Mouse (Mus musculus) gastrocnemius, postnatal 4 days (tissue): ENCODE measurements around the gene Chmp2b. TPM values are rescaled to one million over a fixed set of nuclear protein-coding genes. Genes with fewer than 3 reads are reported as not detected.

ENCODE experiments used
- DNase-seq, 2 experiments: peaks; one replicate each; pipeline ENCODE4 v3.0.0; 2021 to 2022; ENCODE audit warnings: low spot score in 2 of 2, mixed read lengths in 2 of 2
- long read RNA-seq, 2 experiments: library from polyadenylated mRNA; stranded (forward); transcript quantifications; one replicate each; pipeline ENCODE4 v2.0.0; 2021
- total RNA-seq, 2 experiments: library from RNA; stranded (reverse); gene quantifications; 2 replicates each; pipeline ENCODE4 v1.2.3; 2021

Gene Chmp2b
- total RNA-seq: 10 to 100 TPM; 42.5 to 44.0 TPM
- long read RNA-seq, experiment 1, transcript Chmp2b-201 (6 exons, 1,872 nt): major isoform, 54 of 55 reads
- long read RNA-seq, experiment 1, partial matches to known transcripts: 1 of 55 reads
- long read RNA-seq, experiment 1, other reads (novel, unspliced or antisense): 0 of 55 reads
- long read RNA-seq, experiment 2, transcript Chmp2b-201 (6 exons, 1,872 nt): major isoform, 61 of 64 reads
- long read RNA-seq, experiment 2, partial matches to known transcripts: 3 of 64 reads
- long read RNA-seq, experiment 2, other reads (novel, unspliced or antisense): 0 of 64 reads

DNA sequence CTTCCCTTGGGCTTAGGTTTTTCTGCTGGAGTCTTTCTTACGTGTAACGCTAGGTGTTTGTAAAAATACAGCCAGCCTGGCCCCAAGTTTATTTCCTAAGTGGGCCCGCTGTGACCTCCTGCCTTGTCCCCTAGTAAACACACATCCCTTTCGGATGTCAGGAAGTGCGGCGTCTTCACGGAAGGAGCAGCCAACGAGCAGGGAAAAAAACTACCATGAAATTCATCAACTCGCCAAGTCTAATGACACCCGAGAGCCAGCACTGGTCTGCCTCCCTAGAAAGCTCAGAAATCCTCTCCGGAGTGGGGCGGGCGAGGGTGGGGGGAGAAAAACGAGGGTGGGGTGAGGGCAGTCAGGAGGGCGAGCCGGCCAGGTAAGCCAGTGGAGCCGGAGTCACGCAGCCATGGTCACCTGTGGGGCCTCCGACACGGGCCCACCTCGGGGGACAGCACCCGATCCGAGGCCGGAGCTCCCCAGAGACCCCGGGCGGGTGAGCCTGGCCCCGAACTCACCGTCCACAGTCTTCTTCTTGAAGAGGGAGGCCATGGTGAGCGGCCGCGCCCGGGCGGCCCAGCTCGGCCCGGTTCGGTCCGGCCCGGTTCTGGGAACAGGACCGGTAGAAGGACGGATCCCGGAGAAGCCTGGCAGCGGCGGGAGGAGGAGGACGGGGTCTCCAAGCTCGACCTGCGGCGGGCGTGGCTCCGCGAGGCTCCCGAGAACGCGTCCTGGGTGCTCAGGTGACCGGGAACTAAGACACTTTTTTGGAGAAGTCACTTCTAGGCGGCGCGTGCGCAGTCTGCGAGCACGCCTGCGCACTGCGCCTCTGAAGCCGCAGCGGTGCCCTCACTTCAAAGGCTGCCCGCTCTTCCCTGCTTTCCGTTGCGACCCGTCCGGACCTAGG is at the start of gene Chmp2b:
Gene Chmp2b, minus strand, starts transcription at position 764 of the 901 bp plus-strand sequence.
- peak; percentile 52 to 80 for DNase-seq

DNA sequence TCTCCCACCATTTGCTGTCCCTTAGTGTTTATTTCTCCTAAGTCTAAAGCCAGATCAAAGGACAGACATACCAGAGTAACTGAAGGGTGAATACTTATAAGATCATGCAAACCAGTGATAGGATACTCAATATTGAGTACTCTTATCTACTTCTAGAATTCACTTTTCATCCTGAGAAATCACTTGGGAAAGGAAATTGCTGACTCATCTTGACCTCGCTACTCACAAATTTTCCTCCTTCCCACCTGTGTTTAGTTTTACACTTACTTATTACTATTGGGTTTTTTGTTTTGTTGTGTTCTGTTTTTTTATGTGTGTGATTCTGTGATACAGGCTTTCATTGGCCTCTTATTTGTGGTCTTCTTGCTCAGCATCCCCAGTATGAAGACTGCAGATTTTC is 49.2 kb upstream of the Chmp2b start:
- DNase-seq: no peak

DNA sequence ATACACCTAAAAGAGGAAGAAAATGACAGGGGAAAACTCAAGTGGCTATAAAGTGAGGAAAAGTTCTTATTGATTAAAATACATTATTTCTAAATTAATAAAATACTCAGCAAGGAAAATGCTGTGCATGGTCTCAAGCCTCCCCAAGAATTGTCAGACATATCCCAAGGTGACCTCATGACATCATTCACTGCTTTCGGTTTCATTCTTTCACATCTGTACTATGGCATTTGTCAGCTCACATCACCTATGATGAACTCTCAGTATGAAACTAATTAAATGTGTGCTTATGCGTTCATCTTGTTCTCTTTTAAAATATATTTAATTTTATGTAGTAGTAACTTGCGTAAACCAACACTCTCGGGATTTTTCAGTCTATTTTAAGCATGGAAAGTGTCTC is 38.3 kb upstream of the Chmp2b start:
- DNase-seq: no peak

DNA sequence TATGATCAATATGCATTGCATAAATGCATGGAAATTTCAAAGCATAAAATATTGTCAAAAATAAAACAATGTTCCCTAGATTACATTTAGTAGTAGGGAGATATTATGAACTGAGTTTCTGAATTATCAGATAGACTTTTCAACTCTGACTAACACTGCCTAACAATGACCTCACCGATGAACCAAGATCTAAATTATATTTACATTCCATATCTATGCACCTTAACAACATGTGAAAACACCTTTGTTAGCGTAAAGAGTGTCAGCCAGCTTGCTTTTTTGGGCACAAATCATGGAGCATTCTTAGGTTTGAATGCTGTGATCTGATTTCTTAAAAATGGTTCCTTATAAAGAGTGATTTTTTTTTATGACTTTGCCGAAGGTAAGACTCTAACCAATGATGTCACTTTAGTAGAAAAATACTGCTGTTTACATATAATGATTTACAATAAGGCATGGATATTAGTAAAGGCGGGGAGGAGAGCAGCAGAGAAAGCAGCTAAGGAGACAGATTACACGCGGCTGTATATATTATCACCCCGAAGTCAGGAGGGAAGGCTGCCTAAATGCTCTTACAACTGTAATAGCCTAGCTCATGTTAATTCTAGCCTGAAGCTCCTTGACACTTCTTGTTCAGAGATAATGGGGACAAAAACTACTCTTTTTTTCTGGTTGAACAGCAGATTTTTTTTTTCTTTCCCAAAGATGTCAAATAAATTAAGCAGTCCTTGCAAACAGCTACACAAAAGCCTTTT is 23.8 kb upstream of the Chmp2b start:
- no peak for DNase-seq

DNA sequence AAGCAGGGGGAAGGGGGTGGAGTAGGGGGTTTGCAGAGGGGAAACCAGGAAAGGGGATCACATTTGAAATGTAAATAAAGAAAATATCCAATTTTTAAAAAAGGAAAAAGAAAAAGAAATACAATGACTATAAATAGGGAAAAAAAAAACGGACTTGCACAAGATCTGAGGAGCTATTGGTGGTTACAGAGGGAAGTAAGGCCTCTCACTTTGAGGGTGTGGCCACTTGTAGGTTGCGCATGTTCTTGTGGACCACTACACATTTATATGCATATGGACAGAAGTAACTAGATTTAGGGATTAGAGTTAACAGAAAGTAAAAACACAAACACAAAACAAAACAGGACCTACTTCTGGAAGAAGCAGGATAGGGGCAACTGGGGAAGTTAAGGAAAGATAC is 23.2 kb upstream of the Chmp2b start:
- DNase-seq: no peak

DNA sequence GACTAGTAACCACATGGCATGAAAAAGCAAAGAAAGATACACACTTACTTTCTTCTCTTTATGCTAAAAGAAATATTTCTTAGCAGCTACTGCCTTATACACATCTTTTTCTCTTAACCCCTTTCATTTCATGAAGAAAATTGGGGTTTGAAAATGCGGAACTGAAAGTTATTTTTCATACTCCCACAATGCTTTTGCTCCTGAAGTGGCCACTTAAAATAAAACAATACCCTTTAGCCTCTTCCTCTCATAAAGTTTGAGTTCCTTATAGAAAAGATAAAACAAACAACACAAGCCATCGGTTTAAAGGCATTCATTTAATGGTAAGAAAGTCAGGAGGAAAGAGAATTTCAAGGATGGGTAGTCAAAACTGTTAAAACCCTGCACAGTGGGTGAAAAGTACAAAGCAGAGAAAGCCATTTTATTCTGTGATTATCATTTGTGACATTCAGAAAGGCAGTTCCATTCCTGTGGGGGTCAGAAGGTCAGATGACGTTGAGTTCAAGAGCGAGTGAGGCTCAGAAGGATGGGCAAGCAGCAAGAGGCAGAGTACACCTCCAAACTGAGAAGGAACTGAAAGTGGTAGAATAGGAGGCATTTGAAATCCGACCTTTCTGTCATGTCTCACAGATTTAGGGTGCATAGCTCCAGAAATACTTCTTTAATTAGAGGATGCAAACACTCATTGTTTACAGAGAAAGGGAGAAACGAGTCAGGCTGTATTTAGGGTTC is 14.9 kb upstream of the Chmp2b start:
- no peak for DNase-seq

DNA sequence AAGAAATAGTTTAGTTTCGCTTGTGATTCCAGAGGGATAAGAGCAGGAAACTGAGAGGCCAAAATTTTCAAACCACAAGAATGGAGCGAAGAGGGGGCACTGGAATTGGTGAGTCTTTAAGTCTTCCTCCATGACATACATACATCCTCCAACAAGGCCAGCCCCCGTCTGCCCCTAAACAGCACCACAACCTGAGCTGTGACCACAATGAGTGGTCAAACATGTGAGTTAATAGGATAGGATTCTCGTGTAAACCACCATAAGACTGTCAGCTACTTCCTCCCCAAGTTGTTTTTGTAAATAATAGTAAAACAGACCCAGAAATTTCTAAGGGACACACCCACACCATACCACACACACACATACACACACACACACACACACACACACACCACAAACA is 6.3 kb upstream of the Chmp2b start:
- no peak for DNase-seq

DNA sequence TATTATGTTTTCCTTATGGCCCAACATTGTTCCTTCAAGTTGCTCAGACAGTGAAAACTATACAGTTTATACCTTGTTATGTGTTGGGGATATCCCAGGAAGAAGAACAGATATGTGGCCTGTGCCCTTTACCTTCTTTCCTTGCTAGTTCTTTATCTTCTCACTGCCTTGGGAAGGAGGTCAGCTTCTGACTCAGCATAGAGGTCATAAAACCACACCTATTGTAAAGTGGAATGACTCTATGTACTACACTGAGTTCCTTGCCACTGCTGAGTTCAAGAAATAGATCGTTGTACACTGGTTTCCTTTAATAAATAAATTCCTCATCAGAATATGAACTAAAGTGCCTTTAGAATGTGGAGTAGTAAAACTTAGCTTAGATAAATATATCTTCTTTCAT is 2.4 kb upstream of the Chmp2b start:
- no peak for DNase-seq

DNA sequence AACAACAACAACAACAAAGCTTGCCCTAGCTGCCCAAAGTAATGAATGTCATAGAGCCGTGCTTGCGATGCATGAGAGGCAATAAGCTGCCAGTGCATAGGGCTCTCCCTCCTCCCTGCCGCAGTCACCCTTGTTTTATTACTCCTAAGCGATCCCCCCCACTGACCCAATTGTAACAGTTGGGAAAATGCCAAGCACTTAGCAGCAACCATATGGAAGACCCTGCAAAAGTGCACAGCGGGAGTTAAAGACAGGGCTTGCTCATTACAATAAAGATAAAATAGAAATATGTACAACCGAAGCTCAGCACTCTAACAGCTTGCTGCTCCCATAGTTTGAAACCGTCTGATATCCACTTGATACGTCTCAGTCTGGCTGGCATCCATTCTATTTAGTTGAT is 1.8 kb upstream of the Chmp2b start:
- no peak for DNase-seq

DNA sequence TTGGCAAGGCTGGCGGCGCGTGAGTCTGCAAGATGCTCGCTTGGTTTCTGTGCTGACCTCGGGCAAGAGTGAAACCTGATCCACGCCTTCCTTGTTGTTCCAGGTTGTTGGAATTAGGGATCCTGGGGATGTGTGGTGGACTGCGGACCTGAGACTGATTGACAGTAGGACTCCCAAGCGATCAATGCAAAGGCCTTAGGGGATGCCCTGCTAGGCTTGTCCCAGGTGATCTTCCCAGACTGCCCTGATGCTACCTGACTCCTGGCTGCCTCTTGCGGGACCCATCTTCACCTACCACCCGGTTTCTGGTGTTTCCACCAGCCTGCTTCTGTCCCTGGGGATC is 309 bp upstream of the Chmp2b start:
- no peak for DNase-seq

DNA sequence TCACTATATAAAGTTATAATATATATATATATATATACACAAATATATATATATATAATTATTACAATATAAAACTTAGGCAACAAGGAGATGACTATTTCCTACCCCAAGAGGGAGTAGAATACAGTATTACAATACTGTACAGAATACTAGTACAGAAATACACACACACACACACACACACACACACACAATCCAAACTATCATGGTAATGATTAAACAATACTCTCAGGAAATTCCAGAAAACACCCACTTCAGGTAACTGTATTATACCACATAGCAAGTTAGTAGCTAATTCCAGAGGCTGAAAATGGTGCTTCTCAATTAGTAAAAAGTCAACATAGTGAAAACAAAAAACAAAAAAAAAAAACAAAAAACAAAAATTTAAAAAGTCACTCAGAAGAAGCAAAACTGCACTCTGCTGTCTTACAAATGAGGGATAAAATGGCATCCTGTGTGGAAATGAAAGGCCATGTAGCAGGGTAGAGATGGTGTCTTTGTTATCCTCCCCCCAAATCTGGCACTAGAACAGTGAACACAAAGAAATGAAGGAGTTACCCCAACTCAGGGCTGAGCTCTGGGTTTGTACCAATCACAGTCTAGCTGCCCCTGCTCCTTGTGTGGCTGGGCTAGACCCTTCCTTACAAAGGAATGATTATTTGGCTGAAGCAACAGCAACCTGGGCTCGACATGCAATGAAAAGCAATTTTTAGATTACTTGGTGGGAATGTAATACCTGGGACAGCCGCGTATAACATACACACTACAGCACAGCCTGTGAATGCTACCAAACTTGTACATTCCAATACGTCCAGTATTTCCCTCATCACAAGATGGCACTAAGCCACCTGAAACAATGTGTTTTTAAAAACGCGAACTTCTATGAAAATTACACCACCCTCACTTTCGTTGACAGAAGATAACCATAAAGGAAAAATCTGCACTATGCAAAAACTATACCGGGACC is 1.2 kb downstream of the Chmp2b start:
- DNase-seq: no peak

DNA sequence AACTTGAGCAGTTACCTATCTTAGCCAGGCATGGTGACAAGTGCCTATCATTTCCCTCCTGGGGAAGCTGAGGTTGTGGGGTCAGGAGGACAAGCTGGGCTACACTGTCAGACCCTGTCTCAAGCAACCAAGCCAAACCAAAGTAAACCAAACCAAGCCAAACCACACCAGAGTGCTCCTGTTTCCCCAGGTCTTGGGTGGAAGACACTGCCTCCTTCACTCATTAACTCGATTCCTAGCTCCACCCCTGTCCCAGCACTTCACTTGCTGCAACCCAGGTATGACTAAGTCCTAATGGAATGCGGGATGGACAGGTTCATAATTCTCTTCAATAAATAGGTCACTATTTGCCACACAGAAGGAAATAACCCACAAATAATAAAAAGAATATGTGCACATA is 2.9 kb downstream of the Chmp2b start:
- DNase-seq: no peak

DNA sequence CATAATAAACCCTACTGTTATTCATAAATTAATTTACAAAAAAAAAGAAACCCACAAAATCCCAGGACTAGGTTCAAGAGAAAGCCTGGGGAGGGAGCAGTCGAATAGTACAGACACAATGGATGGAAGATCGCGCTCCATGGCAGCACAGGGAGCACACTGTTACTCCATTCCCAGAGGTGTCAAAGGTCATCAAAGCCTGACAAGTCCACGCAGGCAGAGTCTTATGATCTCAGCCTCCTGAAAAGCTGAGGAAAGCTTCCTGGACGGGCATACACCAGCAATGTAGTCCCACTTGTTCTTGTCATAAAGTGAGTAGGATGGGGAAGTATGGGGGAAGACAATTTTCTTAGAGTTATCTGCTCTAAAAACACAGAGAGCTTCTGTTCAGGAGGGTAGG is 5.2 kb downstream of the Chmp2b start:
- no peak for DNase-seq

DNA sequence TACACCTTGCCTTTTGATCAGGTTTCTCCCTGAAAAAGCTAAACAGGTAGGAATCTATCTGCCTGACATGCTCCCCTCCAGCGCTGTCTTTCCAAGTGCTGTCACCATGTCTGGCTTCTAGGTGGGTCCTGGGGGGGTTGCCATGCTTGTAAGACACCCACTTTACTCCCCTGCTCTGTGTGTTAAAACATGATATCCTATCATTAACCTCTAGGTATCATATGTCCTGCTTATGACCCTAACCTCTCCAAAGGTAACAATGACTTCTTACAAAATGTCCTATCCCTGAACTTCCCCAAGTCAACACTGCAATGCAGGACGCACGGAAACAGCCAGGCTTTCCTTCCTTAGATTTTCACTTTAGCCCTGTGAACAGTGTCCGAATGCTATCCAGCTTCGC is 8.3 kb downstream of the Chmp2b start:
- no peak for DNase-seq

DNA sequence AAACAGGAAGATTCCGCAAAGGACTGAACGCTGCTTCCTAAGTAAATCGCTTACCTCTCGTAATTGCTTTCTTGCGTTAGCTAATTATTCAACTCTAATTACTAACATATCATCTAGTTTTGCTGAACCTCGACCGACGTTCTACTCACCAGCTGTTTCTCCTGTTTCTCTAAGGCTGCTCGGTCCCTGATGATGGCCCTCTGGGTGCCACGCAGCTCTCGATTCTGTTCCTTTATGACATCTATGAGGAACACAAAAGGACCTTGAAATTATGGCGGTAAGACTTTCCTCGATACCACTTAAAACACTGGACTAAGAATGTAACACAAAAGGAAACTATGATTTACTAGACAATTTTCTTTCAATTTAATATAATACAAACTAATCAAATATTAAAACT is 11.7 kb downstream of the Chmp2b start:
- no peak for DNase-seq

DNA sequence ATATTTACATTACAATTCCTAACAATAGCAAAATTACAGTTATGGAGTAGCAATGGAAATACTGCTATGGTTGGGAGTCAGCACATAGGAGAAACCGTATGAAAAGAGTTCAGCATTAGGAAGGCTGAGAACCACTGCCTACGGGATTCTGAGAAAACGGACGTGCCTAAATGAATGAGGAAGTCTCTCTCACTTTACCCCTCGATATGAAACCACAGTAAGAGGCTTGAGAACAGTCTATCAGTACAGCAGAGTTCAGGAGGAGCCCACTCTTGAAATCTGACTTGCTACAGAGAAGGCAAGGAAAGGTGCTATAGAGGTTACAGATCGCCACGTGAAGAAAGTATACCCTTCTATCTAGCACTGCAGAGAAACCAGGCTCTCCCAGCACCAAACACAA is 13.6 kb downstream of the Chmp2b start:
- no peak for DNase-seq

DNA sequence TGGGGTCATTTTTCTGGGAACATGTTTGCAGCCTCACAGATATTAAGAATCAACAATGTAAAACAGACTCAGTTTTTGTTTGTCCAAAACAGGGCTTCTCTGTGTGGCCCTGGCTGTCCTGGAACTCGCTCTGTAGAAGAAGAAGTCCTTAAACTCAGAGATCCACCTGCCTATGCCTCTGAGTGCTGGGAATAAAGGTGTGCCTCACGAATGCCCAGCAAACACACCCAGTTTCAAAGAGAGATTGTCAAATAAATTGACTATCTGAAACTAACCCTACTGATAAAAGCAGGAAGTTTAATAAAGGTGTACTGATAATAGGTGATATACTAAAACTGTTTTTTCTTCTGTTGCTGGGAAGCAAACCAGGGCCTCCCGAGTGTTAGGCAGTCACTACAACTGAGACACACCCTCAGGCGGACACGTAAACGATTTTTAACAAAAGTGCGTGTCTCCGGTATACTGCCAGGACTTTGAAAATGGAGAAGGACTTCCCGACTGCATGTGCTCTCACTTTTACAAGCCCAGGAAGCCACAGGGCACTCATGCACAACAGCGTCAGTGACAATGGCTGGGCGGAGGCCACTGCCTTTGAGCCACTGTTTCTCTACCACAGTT is 18.7 kb downstream of the Chmp2b start:
- no peak for DNase-seq

DNA sequence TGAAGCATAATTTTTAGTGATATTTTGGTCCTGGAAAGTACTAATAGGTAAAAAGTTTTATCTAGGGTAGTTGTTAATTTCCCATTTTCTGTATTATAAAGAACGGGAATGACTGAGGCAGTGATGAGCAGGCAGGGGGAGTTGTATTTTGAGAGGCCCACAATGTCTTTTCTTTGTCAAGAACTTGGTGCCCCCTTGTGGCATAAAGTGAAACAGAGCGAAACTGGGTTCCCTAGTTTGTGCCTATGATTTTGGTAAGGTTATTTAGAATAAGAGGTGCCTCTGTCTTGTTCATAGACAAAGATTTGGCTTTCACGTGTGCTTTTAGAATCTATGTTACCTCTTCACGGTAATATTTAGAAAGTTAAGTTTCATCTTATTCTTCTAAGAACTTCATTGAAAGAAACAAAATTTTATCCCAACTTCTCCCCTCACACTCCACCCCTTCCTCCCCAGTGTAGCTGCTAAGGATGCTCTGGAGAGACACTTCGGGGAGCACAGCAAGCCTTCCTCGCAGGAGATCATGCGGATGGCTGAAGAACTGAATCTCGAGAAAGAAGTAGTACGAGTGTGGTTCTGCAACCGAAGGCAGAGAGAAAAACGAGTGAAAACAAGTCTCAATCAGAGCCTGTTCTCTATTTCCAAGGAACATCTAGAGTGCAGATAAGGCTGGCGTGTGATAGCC is 29.1 kb downstream of the Chmp2b start:
- no peak for DNase-seq

DNA sequence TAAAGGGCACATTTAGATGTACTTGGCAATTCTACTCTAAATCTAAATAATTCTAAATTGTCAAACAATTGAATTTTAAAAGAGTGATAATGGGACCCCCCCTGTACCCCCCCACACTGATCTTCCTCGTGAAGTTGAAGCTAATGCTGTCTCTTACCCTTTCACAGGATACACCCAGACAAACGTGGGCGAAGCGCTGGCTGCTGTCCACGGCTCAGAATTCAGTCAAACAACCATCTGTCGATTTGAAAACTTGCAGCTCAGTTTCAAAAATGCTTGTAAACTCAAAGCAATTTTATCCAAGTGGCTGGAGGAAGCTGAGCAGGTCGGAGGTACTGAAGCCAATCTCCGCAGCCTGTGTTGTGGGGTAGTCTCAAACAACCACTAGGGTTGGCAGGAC is 30.9 kb downstream of the Chmp2b start:
- DNase-seq: no peak
